Mouse (Mus musculus) cerebellum, adult 11 months (tissue): ENCODE data around the gene Tns2.
"Not testable (repeated sequence)": the region's sequence is repeated elsewhere in the genome, so short reads cannot be mapped to it uniquely, and the experiment has no call there.

Experiments used
- DNase-seq: peaks from one replicate; pipeline ENCODE4 v3.0.0; 2022

Tns2 gene

DNA sequence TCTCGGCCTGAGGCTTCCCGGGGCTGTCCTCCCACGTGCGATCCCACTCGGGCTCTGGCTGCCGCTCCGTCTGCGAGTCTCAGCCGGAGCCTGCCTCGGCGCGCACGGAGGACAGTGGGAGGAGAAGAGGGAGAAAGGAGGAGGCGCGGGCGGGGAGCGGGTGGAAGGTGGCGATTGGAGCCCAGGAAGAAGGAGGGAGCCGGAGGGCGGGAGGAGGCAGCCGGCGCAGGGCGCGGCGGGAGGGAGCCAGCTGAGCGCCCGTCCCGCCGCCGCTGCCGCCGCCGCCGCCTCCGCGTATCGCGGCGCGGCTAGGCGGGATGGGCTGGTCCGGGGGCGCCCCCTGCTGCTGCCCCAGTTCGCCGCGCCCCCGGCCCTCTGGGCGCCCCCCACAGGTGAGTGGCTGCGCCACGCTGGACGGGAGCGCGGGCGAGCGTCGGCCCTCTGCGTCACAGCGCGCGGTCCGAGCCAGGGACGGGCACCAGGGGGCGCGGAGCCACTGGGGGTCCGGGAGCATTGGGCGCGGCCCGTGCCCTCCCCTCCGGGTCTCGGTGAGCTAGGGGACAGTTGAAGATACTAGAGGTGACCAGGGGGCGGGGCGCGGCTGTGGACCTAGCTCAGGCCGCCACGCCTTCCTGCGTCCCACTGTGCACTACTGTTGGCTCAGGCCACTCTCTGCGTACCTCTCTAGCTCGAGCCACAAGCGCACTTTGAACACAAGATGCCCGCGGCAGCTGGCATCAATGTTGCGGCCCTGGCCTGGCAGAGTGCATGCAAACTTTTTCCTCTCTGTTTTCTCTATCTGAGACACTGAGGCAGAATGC lies at the start of gene Tns2:
Gene Tns2 (plus strand): TSS at position 253 of the 821 bp plus-strand sequence.
- peak; percentile 64 for DNase-seq

DNA sequence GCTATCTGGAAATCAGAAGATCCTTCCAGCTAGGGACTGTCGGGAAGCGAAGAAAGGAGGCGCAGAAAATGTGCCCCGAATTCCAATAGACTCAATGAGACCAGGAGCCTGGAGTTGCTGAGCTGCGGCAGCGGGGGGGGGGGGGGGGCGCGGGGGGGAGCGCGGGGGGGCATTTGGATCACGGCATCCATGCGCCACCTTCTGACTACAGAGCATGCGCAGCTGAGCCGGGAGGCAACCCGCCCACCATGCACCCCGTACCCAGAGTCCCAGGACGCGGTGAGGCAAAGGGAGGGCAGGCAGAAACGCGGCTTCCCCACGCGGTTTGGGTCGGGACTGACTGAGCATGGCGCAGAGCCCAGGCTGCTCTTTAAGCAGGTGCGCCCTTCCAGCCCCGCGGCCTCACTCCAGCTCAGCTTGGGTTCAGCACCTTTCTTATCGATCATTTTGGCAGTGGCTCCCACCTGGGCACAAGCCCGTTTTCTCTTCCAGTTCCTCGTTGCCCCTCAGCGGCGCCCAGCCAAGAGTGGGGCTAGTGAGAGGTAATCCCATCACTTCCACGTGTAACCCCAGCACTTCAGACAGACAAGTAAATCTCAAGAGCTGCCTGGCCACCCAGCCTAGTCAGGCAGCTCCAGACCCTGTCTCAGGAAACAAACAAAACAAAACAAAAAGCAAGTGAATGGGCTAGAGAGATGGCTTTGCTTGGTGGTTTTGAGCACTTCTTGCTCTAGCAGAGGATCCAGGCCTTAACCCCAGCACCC lies 48.1 kb upstream of the Tns2 start:
- DNase-seq: no peak

DNA sequence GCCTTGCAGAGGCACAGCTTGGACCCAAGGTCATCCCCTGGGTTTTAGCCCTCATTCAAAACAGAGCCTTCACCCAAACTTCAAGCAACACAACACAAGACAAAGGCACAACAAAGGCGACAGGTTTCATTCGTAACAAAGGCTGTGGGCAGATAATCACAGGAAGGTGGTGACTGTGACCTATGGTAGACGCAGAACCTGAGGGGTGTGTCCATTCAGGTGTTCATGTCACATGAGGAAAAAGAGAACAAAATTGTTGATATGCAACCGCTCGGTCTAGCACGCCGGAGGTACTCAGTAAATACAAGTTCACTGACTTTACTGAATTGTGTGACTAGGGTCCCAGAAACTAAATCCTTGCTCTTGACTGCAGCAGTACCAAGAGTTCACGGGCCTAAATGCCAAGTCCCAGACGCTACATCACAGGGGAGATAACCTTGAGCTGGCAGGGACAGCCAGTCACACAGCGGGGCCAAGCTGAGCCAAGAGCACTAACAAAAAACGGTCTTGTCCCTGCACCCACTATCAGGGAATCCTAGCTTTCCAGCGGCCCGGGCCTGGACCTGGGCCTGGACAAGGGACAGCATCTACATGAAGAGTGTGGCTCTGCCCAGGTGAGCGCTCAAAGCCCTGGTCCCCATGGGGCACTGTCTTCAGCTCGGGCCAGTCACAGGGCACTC lies 43.6 kb upstream of the Tns2 start:
- DNase-seq: no peak

DNA sequence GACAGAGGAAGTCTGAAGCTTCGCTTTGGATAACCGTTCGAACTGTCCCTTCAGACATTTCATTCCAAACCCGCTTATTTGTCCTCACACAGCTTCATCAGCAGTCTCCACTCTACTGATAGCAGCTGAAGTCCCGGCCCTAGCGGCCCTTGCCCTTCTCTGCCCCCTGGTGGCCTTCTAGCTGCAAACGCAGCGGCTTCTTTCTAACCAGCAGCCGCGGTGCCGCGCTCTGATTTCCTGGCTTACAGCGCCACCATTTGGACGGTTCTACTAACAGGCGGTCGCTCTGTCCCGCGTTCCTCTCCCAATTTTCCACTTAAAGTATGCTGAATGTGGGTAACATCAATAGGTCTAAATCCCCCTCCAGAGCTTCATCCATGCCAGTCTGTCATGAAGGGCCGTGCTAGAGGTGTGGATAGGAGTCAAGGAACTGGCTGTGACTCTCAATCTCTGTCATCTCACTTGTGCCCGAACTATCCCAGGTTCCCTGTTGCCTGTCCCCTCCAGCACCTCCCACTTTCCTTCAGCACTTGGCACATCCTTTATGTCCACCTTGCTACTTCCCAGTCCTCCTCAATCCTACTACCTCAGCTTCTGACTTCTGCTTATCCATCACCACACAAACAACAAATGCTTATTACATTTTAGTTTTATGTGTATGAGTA lies 34.4 kb upstream of the Tns2 start:
- DNase-seq: peak; percentile 86

DNA sequence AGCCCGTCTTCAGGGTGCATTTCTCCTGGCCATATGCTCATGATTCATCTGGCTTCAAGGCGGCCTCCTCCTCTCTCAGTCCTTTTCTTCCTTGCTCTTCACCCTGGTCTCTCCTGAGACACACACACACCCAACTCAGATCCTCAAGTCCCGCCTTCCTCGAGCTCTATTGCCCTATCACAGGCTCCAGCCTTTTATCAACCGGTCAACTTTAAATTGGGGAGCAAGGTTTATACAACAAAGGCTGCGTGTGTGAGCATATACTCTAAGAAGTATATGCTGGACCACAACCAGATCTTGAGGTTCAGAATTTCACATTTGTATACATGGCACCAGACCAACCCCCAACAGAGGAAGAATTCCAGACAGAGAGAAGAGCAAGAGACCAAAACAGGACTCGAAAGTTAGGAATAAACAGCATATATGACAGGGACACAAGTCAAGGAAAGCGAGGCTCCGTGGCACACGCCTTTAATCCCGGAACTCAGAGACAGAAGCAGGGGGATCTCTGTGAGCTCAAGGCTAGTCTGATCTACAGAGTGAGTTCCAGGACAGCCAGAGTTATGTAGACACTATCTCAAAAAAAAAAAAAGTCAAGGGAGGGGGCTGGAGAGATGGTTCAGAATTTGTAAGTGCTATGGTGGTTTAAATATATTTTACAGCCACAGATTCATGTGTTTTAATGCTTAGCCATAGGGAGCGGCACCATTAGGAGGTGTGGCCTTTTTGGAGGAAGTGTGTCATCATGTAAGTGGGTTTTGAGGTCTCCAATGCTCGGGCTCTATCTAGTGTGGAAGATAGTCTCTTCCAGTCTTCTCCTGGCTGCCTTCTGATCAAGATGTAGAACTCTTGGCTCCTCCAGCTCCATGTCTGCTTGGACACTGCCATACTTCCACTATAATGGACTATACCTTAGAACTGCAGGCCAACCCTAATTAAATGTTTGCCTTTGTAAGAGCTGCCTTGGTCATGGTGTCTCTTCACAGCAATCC lies 29.4 kb upstream of the Tns2 start:
- no peak for DNase-seq

DNA sequence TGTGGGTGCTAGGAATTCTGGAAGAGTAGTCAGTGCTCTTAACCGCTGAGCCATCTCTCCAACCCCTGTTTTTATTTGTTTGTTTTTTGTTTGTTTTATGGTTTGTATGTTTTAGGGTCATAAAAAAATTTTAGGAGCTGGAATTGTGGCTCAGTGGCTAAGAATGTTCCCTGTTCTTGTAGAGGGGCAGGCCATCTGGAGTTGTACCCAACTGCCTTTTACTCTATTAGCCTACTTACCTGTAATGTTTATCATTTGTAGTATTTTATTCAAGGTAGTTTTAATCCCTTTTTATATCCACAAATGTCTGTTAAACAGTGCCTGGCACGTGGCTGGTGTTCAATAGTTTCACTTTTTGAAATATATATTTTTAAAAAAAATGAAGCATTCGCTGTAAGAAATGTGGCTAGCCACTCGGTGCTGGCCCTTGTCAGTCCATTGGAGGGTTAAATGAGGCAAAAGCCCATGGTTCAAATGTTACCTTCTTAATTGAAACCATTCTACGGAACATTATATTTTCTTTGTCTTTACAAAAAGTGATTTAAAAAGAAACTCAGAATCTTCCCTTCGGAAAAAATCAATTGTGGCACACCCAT lies 27.2 kb upstream of the Tns2 start:
- no peak for DNase-seq

DNA sequence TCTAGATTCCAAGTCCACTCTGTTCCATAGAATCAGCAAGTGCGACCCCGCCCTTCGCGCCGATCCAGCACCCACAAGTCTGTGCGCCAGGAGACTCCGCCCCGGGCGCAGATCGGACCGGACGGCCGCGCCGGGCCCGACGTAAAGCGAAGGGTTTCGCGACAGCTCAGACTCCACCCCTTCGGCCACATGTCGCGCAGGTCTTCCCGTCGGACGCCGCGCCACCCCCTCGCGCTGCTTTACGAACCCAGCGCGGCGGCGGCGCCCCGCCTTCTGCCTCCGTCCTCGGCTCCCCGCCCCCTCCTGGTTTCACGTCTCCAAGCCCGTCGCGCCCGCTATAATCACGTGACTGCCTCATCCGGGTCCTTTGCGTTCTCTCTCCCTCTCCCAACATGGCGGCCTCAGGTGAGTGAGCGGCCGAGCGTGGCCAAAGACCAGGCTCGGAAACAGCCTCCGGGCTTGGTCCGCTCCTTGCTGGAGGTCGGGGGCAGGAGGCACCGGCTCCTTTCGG lies 26.6 kb upstream of the Tns2 start, which contains the start of gene Eif4b:
Gene Eif4b (plus strand): TSS at position 215 of the 511 bp plus-strand sequence.
- peak; percentile 99 for DNase-seq

DNA sequence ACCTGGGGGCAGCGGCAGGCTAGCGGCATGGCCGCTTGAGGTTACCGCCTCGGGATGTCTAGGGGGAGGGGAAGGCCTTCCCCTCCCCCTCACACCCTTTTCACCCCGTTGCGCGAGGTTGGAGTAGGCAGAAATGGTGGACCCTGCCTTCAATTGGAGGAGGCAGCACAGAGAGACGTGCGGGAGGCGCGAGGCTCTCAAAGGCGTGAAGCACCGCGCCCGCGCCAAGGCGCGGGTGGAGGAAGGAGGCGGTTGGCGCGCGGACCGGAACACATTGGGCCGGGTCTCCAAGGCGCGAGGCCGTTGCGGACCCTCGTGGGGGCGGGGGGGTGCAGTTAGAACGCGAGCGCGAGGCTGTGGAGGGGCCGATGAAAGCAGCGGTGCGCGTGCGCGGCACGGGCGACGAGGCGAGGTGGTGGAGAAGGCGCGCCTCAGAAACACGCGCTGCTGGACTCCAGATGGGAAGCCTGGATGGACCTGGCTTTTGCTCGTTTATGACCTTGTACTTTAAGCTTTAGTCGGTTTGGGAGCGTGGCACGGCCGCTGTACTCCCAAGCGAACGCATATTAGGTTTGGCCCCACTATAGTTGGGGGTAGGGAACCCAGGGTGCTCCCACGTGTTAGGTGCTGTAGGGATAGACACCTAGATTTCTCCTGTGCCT lies 26.0 kb upstream of the Tns2 start:
- DNase-seq: peak; percentile 66

DNA sequence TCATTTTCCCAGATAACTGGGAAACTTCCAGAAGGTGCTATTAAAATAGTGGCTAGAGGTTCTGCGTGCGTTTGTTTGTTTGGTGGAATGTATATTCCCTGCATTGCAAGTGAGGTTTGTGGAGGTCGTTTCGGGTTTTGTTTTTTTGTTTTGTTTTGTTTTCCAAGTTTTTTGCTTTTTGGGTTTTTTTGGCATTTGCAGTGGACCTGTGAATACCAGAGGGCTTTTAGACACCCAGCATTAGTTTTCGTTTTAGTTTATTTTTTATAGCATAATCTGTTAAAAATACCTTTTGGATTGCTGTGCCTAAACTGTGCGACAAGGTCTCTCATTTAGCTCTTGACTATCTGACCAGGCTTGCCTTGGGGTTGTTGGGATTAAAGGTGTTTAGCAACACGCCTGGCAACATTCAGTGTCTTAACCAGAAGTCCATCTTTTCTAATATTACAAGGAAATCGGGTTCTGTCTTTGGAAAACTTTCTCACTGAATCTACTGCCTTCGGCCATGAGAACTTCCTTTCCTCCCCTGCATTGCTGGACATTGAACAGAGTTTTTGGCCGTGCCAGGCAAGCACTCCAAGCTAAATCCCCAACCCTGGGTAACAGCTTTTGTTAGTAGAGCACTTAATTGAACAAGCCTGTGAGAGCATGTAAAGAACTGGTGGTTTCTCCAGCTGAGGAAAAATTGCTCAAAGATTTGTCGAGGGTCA lies 25.2 kb upstream of the Tns2 start:
- no peak for DNase-seq

DNA sequence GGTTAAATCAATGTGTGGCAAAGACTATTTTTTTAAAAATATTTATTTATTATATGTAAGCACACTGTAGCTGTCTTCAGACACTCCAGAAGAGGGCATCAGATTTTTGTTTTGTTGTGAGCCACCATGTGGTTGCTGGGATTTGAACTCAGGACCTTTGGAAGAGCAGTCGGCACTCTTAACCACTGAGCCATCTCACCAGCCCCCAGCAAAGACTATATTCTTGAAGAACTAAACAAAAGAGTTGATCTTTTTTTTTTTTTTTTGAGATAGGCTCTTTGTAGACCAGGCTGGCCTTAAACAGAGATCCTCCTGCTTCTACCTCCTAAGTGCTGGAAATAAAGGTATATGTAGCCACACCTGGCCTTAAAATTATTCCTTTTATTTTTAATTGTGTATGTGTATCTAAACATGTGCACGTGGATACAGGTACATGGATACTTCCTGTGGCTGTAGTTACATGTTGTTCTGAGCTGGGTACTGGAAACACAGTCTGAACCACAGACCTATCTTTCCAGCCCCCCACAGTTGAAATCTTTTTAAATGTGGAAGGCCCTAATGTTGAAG lies 23.0 kb upstream of the Tns2 start:
- DNase-seq: no peak

DNA sequence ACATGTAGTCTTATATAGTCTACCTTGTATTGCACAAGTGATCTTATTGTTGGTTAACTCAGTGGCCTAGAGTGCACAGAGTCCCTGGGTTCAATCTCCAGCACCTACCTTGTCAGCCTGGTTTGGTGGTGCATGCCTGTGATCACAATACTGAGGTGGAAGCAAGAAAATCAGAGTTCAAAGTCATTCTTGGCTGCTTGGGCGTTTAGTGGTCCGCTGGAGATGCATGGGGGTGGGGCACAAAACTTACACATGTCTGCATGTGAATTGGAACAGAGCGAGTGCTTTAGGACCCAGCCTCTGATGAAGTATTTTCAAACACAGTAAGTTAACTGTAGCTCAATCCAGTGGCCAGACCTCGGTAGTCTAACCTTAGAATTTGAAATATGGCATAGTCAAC lies 21.0 kb upstream of the Tns2 start:
- no peak for DNase-seq

DNA sequence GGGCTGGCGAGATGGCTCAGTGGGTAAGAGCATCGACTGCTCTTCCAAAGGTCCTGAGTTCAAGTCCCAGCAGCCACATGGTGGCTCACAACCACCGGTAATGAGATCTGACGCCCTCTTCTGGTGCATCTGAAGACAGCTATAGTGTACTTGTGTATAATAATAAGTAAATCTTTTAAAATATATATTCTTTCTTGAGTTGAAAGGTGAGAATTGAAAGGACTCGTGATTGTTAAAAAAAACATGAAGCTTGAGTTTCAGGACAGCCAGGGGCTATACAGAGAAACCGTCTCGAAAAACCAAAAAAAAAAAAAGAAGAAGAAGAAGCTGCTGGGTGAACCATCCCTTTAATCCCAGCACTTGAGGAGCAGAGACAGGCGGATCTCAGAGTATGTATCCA lies 20.3 kb upstream of the Tns2 start:
- DNase-seq: not testable (repeated sequence)

DNA sequence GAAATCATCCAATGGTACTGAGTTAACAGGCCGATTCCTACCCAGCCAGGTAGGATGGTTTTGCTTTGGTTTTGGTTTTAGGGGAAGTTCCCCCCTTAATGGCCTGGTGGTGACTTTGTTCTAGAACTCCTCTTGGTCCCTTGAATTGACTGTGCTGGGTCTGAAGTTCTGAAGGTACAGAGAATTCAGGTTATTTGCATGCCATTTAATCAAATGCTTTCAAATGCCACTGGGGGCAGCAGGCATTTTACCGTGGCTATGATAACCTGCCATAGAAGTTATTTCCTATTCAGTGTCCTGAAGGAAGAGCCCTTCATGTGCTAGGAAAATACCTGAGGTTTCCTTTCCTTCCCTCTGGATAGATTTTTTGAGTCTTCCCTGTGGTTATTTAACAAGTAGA lies 19.8 kb upstream of the Tns2 start:
- no peak for DNase-seq

DNA sequence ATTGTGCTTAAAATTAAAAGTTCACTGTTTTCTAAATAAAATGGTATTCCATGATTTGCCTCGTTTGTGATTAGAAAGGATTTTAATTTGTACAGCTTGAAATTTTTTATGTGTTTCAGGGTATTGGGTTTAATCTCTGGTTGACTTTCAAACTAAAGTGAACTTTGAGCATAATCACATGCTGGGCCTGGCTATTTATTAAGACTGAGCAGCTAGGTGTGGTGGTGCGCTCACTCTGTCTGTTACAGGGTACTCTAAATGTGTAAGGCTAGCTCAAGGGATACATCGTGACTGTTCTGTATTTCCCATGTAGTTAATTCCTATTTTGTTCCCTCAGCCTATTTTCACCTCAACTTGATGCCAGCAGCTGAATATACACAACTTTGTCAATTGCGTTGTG lies 18.1 kb upstream of the Tns2 start:
- no peak for DNase-seq

DNA sequence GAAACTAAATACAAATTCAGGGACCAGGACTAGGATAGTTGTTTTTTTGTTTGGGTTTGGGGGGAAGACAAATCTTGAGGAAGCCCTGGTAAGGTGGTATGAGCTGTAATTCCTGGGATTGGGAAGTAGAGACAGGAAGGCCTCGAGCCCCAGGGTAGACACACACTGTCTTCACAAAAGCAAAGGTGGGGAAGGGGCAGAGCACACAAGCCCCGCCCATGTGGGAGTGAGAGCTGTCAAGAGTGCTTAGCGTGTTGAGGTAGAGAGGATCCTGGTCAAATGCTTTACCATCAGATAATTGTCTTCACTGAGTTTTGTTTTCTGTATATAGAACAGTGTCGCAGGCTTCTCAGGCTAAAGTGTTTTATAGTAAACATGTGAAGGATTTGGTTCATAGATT lies 17.2 kb upstream of the Tns2 start:
- DNase-seq: no peak

DNA sequence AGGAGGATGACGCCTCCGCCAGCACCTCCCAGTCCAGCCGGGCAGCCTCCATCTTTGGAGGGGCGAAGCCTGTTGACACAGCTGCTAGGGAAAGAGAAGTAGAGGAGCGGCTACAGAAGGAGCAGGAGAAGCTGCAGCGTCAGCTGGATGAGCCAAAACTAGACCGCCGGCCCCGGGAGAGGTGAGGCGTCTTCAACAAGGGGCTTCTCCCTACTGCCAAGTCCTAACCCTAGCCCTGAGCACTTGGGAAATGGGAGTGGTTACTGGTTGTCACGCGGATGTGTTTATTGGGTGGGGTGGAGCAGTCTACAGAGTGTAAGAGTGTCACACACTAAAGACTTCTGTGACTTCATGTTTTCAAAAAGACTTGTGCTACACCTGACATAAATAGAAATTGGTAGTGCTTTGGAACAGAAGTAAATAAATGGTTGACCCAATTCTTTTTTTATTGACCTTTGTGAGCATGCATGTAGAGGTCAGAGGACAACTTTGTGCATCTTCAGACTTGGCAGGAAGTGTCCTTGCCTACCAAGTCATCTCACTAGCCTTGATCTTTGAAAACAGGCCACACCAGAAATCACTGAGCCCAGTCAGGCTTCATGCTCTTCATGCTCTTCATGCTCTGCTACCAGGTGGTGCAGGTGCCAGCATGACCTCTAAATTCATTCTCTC lies 10.2 kb upstream of the Tns2 start:
- DNase-seq: no peak

DNA sequence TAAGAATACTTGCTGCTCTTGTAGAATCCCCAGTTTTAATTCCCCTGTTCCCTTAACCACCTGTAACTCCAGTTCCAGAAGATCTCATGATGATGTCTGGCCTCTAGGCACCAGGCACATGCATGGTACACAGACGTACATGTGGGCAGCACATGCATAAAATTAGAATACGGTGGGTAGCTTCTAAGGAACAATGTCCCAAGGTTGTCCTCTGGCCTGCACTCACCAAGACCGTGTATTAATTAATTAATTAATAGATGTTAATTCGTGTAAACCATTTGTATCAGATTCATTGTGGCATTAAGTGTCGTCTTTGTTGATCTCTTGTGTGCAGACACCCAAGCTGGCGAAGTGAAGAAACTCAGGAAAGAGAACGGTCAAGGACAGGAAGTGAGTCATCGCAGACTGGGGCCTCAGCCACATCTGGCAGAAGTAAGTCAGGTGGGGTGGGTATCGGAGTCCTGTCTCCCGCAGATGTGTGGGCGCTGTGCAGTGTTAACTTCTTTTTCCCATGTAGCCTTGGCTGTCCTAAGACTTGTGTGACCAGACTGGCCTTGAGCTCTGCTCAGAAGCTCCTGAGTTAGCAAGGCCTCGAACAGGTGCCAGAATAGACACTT lies 9.0 kb upstream of the Tns2 start:
- DNase-seq: no peak

DNA sequence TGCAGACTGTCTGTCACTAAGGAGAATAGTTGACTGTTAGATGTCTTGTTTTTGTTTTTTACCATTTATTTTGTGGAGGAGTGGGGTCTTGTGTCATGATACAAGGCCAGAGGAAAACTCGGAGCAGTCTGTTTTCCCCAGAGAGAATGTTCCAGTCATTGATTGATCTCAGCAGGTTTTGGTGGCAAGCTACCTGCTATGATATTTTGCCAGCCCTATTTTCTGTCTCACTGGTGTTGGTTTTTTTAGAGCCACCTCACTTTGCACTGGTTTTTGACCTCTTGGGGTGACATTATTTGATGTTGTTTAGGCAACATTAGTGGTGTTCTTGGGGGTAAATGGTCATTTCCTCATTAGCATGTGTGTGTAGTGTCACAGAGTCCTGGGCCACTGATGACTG lies 8.5 kb upstream of the Tns2 start:
- no peak for DNase-seq

DNA sequence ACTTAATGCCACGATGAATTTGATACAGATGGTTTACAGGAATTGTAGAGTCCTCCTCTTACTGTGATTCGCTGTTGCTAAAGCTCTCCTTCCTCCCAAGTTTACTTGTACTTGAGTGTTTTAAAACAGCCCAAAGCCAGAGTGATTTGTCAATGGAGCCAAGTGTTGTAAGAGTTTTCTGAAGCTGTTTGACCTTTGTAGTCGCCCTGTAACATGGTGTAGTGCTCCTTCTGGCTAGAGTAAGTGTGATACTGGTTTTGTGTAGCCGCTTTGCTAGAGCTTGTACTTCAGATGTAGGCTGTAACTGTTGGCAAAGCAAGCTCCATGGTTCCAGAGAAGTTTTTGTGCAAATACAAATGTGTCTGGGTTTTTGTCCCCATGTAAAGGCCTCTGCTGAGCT lies 8.0 kb upstream of the Tns2 start:
- no peak for DNase-seq
